Mouse (Mus musculus) cerebellum, postnatal 36 days (tissue): Measurements from ENCODE around the gene Acvr1.

Source experiments
- DNase-seq, 2 experiments: peaks; one replicate each; pipeline ENCODE4 v3.0.0; 2021 to 2022; ENCODE audit warnings: mixed read lengths in 2 of 2

Gene Acvr1

GRCm38 (mm10) chr2:58567066-58567810 lies at the start of gene Acvr1, which contains the start of gene Upp2:
Gene Acvr1, minus strand, starts transcription at chr2:58567157.
Gene Upp2, plus strand, starts transcription at chr2:58567298.
- peak; percentile 90 for DNase-seq

- DNase-seq, result peak; percentile 6 to 21
Observed at GRCm38 (mm10) chr2:58615766-58616165, 48.8 kb upstream of the Acvr1 start.

- DNase-seq, result no peak
Observed at GRCm38 (mm10) chr2:58614851-58615250, 47.9 kb upstream of the Acvr1 start.

DNA sequence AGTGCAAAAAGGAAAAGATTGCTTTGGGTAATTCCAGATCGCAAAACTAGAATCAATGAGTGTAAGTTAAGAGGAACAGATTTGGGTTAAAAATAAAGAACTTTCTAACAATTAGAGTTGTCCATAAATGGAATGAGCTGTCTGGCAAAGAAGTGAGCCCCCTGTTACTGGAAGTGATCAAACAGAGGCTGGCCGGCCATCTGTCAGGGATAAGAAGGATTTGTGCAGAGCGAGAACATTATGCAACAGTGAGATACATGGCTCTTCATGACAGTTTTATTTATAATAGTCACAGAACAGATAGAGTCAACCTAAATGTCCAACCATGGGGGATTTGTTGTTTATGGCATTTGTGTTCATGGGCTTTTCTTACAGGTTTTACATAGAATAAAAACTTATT lies 46.8 kb upstream of the Acvr1 start:
- peak; percentile 31 for DNase-seq

GRCm38 (mm10) chr2:58604791-58605190 lies 37.8 kb upstream of the Acvr1 start:
- no peak for DNase-seq

DNA sequence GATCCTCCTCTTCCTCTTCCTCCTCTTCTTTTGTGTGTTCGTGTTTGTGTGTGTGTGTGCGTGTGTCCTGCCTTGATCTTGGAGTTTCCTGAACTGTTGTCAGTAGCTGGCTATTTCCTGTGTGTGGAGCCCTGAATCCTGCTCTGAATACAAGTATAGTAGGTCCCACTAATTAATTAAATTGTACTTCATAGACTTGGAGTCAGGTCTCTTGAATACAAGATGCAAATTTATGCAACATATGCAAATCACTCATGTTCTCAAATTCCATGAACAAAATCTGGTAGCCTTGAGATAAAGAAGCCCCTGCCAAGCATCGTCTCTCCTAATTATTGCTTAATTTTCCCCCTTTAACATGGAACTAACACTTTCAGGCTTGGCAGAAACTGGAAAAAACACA lies 36.4 kb upstream of the Acvr1 start:
- DNase-seq, result no peak

- no peak for DNase-seq
Observed at GRCm38 (mm10) chr2:58601382-58601781, 34.4 kb upstream of the Acvr1 start.

GRCm38 (mm10) chr2:58599639-58600038 lies 32.7 kb upstream of the Acvr1 start:
- DNase-seq, result no peak

GRCm38 (mm10) chr2:58597556-58597955 lies 30.6 kb upstream of the Acvr1 start:
- peak; percentile 16 to 36 for DNase-seq

DNA sequence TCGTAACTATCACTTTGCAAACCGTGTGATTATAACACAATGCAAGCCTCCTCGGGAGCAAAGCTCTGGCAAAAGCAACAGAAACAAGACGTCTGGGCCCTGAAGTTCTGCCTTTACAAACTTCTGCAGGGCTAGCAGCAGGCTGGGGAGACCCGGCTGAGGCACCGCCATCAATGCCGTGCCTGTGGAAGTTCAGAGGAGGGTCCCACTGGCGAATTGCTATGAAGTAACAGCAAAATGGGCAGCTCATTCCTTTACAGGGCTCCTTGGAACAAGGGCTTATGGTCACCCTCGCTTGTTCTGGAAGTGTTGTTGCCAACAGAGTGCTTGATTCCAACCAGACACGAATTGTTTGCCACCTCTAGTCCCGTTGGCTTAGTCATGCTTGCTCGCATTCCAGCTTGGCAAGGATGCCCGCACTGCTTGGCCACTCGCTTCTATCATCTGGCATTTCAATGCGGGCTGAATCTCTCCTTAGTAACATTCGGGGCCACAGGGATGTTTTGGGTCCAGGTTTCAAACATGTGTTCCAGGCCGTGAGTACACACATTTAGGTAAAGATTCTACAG lies 29.9 kb upstream of the Acvr1 start:
- DNase-seq, result peak; percentile 77 to 83

DNA sequence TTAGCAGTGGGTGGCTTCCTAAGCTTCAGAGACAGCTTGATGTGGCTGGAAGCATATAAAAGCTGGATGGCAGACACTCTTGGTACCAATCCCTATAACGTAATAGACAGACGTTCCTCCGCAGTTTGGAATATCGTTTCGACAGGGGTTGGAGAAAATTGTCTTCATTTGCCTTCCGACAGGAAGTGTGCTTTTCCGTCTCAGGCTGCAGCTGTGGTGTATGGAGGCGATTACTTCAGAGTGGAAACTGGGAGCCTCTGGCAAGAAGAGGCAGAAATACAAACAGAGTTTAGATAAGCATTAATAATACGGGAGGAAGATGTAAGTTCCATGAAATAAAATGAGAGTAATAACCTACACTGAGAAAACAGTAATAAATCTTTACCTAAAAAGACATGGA lies 28.4 kb upstream of the Acvr1 start:
- no peak for DNase-seq

- no peak for DNase-seq
Observed at GRCm38 (mm10) chr2:58590055-58590454, 23.1 kb upstream of the Acvr1 start.

GRCm38 (mm10) chr2:58589637-58590036 lies 22.7 kb upstream of the Acvr1 start:
- DNase-seq, result no peak

GRCm38 (mm10) chr2:58586311-58586710 lies 19.4 kb upstream of the Acvr1 start:
- no peak for DNase-seq

GRCm38 (mm10) chr2:58574167-58574566 lies 7.2 kb upstream of the Acvr1 start:
- no peak for DNase-seq

DNA sequence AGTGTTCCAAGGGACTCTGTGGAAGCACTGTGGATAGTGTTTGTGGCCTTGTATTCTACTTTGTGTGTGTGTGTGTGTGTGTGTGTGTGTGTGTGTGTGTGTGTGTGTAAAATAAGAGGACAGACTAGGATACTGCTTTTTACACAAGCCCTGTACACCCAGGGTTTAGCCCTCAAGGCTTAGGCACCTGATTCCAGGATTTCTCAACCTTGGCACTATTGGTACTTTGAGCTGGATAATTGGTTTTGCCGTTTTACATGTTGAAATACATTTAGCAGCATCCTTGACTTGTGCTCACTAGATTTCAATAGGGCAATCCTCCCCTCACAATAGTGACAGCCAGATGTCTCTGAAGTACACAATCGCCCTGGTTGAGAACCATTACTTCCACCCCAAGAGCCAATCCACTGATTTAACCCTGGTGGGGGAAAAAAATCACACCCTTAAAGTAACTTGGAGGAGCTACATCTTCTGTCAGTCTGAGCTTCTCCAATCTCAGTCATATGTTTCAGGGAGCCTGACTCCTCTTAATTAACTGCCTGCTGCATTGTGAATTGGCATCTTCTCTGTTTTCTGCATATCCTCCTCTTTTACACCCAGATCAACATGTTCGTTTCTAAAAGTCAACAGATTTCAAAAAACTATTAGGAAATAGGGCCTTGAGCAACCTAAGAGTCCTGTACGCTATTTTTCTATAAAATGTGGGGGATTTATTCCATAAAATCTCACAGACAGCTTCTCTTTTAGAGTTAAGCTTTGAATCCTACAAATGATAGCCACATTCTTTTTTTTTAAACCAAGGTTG lies 2.1 kb upstream of the Acvr1 start:
- no peak for DNase-seq

DNA sequence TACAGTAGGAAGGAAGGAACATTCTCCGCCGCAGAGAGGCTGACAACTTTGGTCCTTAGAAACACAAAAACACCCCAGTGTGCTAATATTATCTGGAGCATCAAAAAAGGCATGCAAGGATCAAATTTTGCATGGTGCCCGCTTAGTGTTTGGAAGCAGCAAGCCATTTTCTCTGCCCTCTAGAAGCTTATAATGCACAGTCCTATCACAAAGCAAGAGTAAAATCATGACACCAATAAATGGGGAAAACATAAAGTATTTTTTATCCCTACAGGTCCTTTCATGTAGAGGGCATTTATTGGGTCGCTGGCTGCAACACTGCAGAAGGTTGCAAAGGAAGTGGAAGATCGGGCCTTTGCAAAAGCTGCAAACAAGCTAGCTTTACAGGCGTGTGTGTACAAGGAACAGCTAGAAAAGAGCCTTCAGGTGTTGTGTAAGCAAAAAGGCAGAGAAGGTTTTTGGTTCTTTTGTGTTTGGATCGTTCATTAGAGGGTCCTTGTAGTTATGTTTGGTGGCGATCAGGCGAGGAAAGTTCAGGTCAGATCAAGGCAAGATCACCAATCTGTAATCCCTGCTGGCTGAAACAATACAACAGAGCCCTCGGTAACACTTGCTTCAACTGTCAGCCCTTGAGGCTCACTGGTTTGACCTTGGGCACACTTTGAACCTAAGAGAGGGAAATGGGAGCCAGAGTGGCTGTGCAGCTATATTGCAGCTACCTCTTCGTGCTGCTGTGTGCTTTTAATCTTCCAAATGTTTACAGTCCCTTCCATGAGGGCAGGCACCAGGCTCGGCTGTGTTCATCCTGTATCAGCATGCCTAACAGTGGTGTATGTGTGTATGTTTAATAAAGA lies 1.1 kb upstream of the Acvr1 start:
- peak in 1 of 2 experiments; percentile 45 for DNase-seq

DNA sequence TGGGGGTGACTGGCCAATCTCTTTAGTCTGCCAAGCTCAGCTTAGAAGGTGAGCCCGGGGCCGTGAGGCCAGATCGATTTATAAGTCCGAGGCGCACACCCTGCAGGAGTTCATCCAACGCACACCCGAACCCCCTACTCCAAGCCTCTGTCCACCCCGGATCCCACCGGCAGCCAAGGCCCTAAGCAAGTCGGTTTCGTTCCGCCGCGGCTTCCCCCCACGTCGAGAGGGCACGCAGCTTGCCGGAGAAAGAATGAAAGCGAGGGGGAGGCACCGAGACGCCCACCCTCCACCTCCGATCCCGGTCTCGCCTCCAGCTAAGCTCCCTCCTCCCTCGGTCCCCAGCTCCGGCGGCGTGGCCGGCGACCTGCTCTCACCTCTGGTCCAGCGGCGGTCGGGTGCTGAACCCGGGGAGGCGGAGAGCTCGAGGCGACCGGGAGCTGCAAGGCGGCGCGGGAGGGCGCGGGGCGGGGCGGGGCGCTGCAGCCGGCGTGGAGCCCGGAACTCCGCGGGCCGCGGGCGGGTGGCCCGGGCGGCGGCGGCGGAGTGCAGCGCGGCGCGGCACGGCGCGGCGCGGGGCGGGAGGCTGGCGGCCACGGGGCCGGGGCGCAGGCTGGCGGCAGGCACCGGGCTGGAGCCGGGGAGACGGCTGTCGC lies 419 bp downstream of the Acvr1 start:
- peak; percentile 59 to 75 for DNase-seq

GRCm38 (mm10) chr2:58566049-58566409 lies 928 bp downstream of the Acvr1 start:
- DNase-seq, result no peak

DNA sequence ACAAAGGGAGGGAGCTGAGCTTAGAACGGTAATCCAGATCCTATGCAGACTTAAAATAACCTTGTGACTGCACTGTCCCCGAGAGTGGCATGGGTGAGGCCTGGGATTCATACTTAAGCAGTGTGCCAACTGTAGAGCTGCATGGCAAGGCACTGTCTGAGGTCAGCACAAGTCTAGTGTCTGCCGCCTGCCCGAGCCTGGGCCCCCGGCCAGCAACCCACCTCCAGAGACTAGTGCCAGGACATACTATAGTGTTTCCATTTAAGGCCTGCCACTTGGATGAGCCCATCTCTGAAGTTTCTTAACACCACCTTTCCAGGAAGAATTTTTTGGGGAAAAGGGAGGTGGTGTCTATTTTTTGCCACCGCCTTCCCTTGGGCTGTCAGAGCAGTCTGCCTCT lies 1.7 kb downstream of the Acvr1 start:
- DNase-seq, result peak; percentile 68 to 73

GRCm38 (mm10) chr2:58562137-58562536 lies 4.8 kb downstream of the Acvr1 start:
- DNase-seq, result no peak
